Mouse (Mus musculus) heart, adult 2 months (tissue): Measurements from ENCODE around the gene Rmi1. TPM values are rescaled to one million over a fixed set of nuclear protein-coding genes. Genes with fewer than 3 reads are reported as not detected.
"Not testable (repeated sequence)": the region's sequence is repeated elsewhere in the genome, so short reads cannot be mapped to it uniquely, and the experiment has no call there.

ENCODE experiments used
- DNase-seq, 2 experiments: peaks; one replicate each; pipeline ENCODE4 v3.0.0; 2021
- H3K27ac ChIP-seq: fragments of 200-600 bp; 2 replicates; pipeline ENCODE4 v1.8.1; 2022
- H3K27me3 ChIP-seq: fragments of 200-500 bp; 2 replicates; pipeline ENCODE4 v1.6.1; 2012; ENCODE audit warnings: mild to moderate bottlenecking, low read length, inconsistent platforms, mixed read lengths; ENCODE audit not compliant: control insufficient read depth, insufficient read depth
- H3K36me3 ChIP-seq: fragments of 200-500 bp; 2 replicates; pipeline ENCODE4 v1.6.1; 2012; ENCODE audit warnings: low read length, inconsistent platforms; ENCODE audit not compliant: control insufficient read depth, insufficient read depth
- H3K4me1 ChIP-seq: fragments of 200-500 bp; 2 replicates; pipeline ENCODE4 v1.6.1; 2011; ENCODE audit warnings: low read length; ENCODE audit not compliant: control insufficient read depth, insufficient read depth
- H3K4me3 ChIP-seq: fragments of 200-600 bp; 2 replicates; pipeline ENCODE4 v1.8.1; 2022
- H3K79me2 ChIP-seq: fragments of 200-500 bp; replicated peaks from 2 replicates; pipeline ENCODE4 v1.6.1; 2012; ENCODE audit warnings: mild to moderate bottlenecking, inconsistent platforms, low read length, moderate library complexity, mixed read lengths; ENCODE audit not compliant: control insufficient read depth, insufficient read depth
- H3K9ac ChIP-seq: fragments of 200-500 bp; 2 replicates; pipeline ENCODE4 v1.6.1; 2012; ENCODE audit warnings: low read depth, mild to moderate bottlenecking, control low read depth, inconsistent platforms, low read length, mixed read lengths
- CTCF ChIP-seq: fragments of 200-600 bp; IDR thresholded peaks from 2 replicates; pipeline ENCODE4 v1.8.1; 2022; ENCODE audit warnings: antibody characterized with exemption, mild to moderate bottlenecking, moderate library complexity
- EP300 ChIP-seq: fragments of 200-500 bp; IDR thresholded peaks from 2 replicates; pipeline ENCODE4 v1.6.1; 2011; ENCODE audit warnings: low read depth, low read length, control low read depth; ENCODE audit not compliant: insufficient read depth
- POLR2A ChIP-seq: fragments of 200-500 bp; IDR thresholded peaks from 2 replicates; pipeline ENCODE4 v1.6.1; 2011; ENCODE audit warnings: mild to moderate bottlenecking, low read depth, low read length, control low read depth; ENCODE audit not compliant: insufficient read depth
- WGBS: fragments of 180-500 bp; shearing (Covaris S2); methylation state at CpG from one replicate; pipeline ENCODE4 v1.1.7; 2018; 5-methylcytosine and 5-hydroxymethylcytosine counted together
- intact Hi-C: fragments of 180-260 bp; cut with DNase I; formaldehyde crosslinking; loops from one replicate; pipeline ENCODE4 v1.15.1; 2025
- polyA plus RNA-seq: library from polyadenylated mRNA; depleted of rRNA; stranded (reverse); fragments of >200 nt; gene quantifications from 2 replicates; pipeline ENCODE4 v1.2.3, GENCODE M21; 2012
- total RNA-seq, 2 experiments: library from RNA; stranded (reverse); gene quantifications; 2 replicates each; pipeline ENCODE4 v1.2.3; 2021

Rmi1 gene
- total and polyA plus RNA-seq, 3 experiments: 5.2 to 9.2 (median 9.0) TPM

GRCm38 (mm10) chr13:58397651-58398050 lies 4.4 kb upstream of the Rmi1 start:
- no peak overlapping the region for H3K27ac ChIP-seq
- 71% methylated on average over 13 of the region's 13 CpGs for WGBS
- intact Hi-C loops: no loop called here
- no peak for DNase-seq
- H3K27me3 ChIP-seq: no peaks in the 10 kb centered on the region
- TF ChIP-seq CTCF: no peak
- no peak for TF ChIP-seq EP300
- TF ChIP-seq POLR2A: no peak
- peaks cover 4% of the 10 kb centered on the region for H3K79me2 ChIP-seq
- peaks cover 1% of the 10 kb centered on the region; the same call in 1 of the 2 replicates for H3K4me1 ChIP-seq
- H3K36me3 ChIP-seq: peaks cover 38% of the 10 kb centered on the region
- H3K9ac ChIP-seq: no peak overlapping the region
- no peak overlapping the region for H3K4me3 ChIP-seq

- H3K27ac ChIP-seq: no peak overlapping the region; the same call in 1 of the 2 replicates
- no peak for DNase-seq
- H3K36me3 ChIP-seq: peaks cover 26% of the 10 kb centered on the region
- H3K4me1 ChIP-seq: peaks cover 2% of the 10 kb centered on the region; the same call in 1 of the 2 replicates
- WGBS: under 1% methylated on average over 11 of the region's 11 CpGs
- H3K9ac ChIP-seq: no peak overlapping the region
- H3K27me3 ChIP-seq: no peaks in the 10 kb centered on the region
- intact Hi-C loops: loop anchor here (2.0 to 10.0 kb wide), 3 partner anchors 14 to 276 kb away; partner anchors contain the start of genes Hnrnpa0 and Kif27
- H3K79me2 ChIP-seq: peaks cover 4% of the 10 kb centered on the region
- TF ChIP-seq CTCF: no peak
- no peak for TF ChIP-seq POLR2A
- TF ChIP-seq EP300: no peak
- peak overlapping the region; percentile 94 for H3K4me3 ChIP-seq
Measured at GRCm38 (mm10) chr13:58400576-58400975, 1.5 kb upstream of the Rmi1 start.

- peak overlapping the region; percentile 94 for H3K4me3 ChIP-seq
- H3K27ac ChIP-seq: peak overlapping the region; percentile 100
- no peaks in the 10 kb centered on the region for H3K27me3 ChIP-seq
- peak overlapping the region; percentile 89 for H3K9ac ChIP-seq
- intact Hi-C loops: loop anchor here (2.0 to 10.0 kb wide), 3 partner anchors 15 to 277 kb away; partner anchors contain the start of genes Hnrnpa0 and Kif27
- H3K36me3 ChIP-seq: peaks cover 20% of the 10 kb centered on the region
- DNase-seq: peak; percentile 80 to 85
- TF ChIP-seq CTCF (peak; percentile 29), EP300 (no peak), POLR2A (no peak)
- under 1% methylated on average over 97 of the region's 100 CpGs for WGBS
- H3K4me1 ChIP-seq: peaks cover 2% of the 10 kb centered on the region; the same call in 1 of the 2 replicates
- peaks cover 4% of the 10 kb centered on the region for H3K79me2 ChIP-seq
Measured at GRCm38 (mm10) chr13:58401135-58402002, 679 bp upstream of the Rmi1 start.

- no peak for DNase-seq
- Histone ChIP-seq H3K9ac (peak overlapping the region; percentile 92), H3K4me3 (peak overlapping the region; percentile 94), H3K36me3 (peaks cover 11% of the 10 kb centered on the region), H3K4me1 (0 out of 2 replicates have a peak, but pooled peaks cover 1% of the 10 kb centered on the region), H3K27me3 (no peaks in the 10 kb centered on the region), H3K27ac (peak overlapping the region; percentile 100), H3K79me2 (peaks cover 4% of the 10 kb centered on the region)
- no peak; the same call in 1 of the 2 replicates for TF ChIP-seq POLR2A
- no peak for TF ChIP-seq EP300
- TF ChIP-seq CTCF: no peak
- WGBS: under 1% methylated on average over 33 of the region's 48 CpGs
- intact Hi-C loops: loop anchor here (5.0 to 10.0 kb wide), 2 partner anchors 45 to 278 kb away; partner anchors contain the start of genes Hnrnpa0 and Kif27
Measured at GRCm38 (mm10) chr13:58402744-58403110, 679 bp downstream of the Rmi1 start.

- H3K9ac ChIP-seq: peak within 1 kb of the TSS; percentile 92
- not testable (repeated sequence) for H3K79me2 ChIP-seq, H3K4me1 ChIP-seq, H3K27me3 ChIP-seq, DNase-seq, H3K36me3 ChIP-seq
- 6% methylated on average over 17 of the region's 17 CpGs for WGBS
- peak within 1 kb of the TSS; percentile 100 for H3K27ac ChIP-seq
- H3K4me3 ChIP-seq: peak within 1 kb of the TSS; percentile 94
- intact Hi-C loops: loop anchor here (5.0 to 10.0 kb wide), 2 partner anchors 46 to 278 kb away; partner anchors contain the start of genes Hnrnpa0 and Kif27
Measured at GRCm38 (mm10) chr13:58403243-58403642, 1.2 kb downstream of the Rmi1 start, which contains the start of gene Hnrnpk. Gene Hnrnpk, minus strand, starts transcription at chr13:58403343.

- Histone ChIP-seq H3K27ac (no peak overlapping the region), H3K79me2 (no peaks in the 10 kb centered on the region), H3K27me3 (no peaks in the 10 kb centered on the region), H3K4me3 (no peak overlapping the region), H3K9ac (no peak overlapping the region), H3K36me3 (no peaks in the 10 kb centered on the region), H3K4me1 (no peaks in the 10 kb centered on the region)
- 91% methylated on average over 4 of the region's 4 CpGs for WGBS
- no peak for TF ChIP-seq EP300
- TF ChIP-seq CTCF: no peak
- TF ChIP-seq POLR2A: no peak
- DNase-seq: no peak
- intact Hi-C loops: no loop called here
Measured at GRCm38 (mm10) chr13:58411073-58411472, 9.0 kb downstream of the Rmi1 start.
